Mouse (Mus musculus) kidney, adult 18-20 months (tissue): Measurements from ENCODE around the gene Rxfp3.

Experiments
- DNase-seq: peaks from one replicate; pipeline ENCODE4 v3.0.0; 2021

Rxfp3 gene

DNA sequence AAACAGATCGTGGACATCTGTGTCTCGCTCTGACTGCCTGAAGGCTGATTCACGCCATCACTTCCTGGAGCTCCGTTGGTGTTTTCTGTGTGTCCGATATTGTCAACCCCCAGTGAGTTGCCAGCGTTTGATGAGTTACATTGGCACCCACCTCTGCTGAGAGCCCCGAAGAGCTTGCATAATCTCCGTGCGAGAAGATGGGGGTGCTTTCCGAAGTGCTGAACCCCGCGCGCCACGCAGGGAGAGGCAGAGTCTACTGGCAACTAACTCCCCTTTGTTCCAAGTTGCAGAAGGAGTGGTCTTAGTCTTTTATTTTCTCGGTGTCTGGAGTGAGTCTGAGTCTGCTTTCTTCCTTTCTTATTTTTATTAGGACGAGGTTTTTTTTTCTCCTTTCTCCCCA is at the start of gene Rxfp3:
Gene Rxfp3, minus strand, starts transcription at position 281 of the 400 bp plus-strand sequence.
- DNase-seq, result no peak

DNA sequence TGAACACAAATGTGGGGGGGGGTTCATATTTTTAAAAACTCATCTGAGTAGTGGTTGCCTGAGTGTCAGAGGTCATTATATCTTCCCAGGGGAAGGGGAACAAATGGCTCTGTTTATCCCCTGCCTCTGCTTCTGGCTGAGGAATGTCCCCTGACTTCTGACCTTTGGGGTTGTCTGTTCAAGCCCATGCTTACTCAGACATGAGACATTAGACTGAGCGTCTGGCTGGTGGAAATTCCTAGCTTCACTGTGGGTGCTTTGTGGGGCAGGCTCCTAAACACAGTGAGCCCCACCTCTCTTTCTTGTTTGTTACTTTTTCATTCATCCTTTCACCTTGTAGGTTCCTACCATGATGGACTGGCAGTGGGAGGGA is 47.2 kb upstream of the Rxfp3 start:
- DNase-seq, result no peak

- no peak for DNase-seq
These were observed 46.6 kb upstream of the Rxfp3 start for GRCm38 (mm10) chr15:11084241-11084992.

DNA sequence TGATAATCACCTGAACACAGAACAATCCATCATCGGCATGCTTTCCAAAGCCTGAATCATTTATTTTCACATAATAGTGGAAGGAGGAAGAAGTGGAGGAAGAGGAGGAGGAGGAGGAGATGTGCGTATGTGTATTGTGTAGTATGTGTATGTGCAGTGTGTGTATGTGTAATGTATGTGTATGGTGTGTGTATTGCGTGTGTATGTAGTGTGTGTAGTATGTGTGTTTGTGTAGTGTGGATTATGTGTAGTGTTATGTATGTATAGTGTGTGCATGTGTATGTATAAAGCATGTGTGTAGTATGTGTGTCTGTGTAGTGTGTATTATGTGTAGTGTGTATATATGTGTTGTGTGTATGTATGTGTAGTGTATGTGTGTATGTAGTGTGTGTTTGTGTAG is 45.9 kb upstream of the Rxfp3 start:
- no peak for DNase-seq

DNA sequence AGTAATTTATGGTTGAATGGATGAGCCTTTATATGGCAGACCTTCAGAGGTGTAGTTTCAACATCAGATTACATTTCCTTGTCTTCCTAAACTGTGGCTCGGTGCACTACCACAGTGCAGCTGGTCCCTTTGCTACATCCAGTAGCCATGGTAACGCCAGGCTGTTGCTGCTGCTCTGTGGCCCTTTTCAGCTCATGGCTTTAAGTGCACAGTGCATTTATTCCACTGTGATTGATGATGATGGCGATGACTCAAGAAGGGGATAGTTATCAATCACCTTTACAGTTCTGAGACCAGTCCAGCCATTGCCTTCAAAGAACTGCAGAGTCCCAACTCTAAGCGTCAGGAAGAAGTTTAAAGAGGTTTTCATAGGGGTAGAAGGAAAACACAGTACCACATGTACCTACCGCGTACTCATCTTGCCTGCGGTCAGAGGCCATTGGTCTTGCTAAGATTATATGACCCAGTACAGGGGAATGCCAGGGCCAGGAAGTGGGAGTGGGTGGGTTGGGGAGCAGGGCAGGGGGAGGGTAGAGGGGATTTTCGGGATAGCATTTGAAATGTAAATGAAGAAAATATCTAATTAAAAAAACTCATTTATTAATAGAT is 45.3 kb upstream of the Rxfp3 start:
- no peak for DNase-seq

DNA sequence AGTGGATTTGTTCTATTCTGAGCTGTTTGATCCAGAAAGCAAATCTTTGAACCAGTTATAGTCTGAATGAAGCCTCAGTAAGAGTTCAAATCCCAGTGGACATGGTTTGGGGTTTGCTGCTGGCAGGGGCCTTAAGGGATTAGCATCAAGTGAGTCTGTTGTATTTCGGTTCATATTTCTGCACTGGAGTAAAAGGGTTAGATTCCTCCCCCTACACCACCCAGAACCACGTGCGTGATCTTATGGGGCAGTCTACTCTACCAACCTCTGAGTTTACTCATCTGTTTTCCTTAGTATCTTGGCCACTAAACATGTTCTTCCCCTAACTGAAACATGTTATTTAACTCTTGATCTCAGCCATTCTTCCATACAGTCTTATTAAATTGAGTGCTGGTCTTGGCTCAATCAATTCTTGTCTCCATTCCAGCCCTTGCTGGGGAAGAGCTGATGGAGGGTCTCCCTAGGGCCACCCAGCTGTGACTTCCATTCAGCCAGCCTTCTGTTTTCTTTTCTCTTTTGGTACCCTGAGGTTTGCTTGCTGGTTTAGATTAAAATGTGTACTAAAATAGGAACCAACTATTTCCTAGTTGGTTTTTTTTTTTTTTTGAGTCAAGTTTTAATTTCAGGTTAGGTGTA is 38.1 kb upstream of the Rxfp3 start:
- DNase-seq, result no peak

DNA sequence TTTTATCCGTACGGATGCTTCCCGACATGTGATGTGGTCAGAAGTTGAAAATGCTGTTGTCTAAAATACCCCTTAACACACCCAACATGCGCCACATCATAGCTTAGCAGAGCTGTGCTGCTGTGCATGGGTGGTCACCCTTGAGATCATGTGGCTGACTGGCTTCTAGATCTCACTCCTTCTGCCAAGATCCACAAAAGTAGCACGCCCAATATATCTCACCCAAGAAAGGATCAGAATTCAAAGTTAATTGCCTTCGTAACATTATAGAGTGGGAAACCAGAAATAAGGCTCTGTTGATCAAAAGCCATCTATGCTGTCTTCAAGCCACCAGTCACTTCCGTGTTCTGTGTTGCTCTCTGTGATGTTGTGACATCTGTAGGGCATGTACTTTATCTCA is 30.1 kb upstream of the Rxfp3 start:
- DNase-seq, result no peak

DNA sequence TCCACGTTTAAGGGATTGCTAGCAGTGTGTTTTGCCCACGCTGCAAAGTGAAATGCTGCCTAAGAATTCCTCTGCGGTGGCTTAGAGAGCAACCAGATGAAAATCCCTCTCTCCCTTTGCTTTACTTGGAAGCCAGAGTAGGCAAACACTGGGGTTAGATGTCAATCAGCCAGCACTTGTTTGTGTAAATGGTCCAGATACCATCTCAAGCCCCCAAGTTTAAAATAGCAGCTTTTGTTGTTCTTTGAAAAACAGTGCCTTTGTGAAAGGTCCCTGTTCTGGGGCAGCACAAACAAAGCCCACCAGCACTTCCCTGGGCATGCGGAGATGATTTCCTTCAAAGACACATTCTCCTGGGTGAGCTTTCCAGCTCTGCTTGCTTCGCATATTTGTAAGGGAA is 28.5 kb upstream of the Rxfp3 start:
- no peak for DNase-seq

DNA sequence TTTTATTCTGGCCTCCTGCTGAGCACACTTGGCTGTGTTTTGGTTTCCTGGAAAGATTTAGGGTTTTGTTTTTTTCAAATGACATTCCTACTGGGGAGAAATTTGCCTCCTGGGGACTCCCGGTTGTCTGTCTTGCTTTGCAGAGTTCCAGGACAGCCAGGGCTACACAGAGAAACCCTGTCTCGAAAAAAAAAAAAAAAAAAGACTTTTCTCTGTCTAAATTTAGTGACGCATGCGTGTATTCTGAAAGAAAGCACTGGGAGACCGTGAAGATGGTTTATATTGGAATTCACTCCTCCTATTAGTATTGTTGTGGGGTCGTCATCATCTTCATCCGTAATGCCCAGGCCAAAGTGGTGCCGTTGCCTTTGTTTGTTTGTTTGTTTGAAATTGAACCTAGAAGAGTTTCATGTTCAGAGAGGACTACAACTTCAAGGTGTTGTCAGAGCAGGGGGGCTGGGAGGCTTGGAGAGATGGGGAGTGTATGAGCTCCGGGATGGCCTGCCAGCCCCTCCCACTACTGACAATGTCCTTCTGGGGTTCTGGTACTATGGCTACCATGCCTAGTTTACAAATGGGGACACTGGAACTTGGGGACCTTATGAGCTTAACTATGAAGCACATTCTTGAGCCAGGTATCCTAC is 27.9 kb upstream of the Rxfp3 start:
- DNase-seq, result peak; percentile 8

GRCm38 (mm10) chr15:11064558-11065411 is 27.0 kb upstream of the Rxfp3 start, which contains the start of gene Adamts12:
Gene Adamts12, plus strand, starts transcription at chr15:11064790.
- peak; percentile 64 for DNase-seq

GRCm38 (mm10) chr15:11064160-11064557 is 26.4 kb upstream of the Rxfp3 start:
- DNase-seq, result no peak

DNA sequence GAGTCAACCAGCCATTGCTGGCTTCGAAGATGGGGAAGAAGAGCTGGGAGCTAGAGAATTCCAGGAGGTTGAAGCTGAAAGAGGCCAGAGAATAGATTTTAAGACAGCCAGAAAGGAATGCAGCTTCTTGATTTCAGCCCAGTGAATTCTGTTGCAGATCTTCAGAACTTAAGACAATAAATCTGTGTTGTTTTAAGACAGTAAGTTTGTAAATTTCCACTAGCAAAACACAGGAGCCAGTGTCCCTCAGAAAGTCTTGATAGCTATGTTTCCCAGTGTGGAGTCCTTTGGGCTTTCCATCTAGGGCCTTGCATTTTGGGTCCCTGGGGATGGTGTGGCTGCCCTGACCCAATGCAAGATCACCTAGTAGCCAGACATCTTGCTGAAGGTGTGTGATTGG is 25.1 kb upstream of the Rxfp3 start:
- no peak for DNase-seq

DNA sequence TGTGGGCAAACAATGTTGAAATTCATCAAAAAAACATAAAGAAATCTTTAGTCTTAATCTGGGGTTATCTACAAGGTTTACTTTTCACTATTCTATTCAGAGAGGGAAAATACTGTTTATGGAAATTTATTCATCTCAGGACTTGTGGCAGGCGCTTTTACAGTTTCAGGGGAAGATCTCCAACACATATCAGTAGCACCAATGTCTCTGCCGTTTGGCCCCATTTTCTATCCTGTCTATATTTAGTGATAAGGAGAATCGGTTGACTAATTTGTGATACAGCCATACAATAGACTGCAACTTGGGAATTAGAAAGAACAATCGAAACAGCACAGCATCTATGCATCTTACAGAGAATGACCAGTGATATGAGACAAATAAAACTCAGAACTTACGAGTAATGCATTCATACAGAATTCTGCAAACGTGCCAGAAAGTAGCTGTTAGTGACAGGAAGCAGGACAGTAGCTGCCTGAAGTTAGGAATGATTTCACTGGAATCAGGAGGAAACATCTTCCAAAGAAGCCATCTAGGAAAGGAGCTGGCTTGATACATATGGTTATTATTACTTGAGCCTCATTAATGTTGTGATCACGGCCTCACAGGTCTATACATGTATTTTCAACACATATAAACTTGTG is 16.8 kb upstream of the Rxfp3 start:
- no peak for DNase-seq

- no peak for DNase-seq
These were observed 16.1 kb upstream of the Rxfp3 start for GRCm38 (mm10) chr15:11053678-11054439.

- no peak for DNase-seq
These were observed 5.0 kb upstream of the Rxfp3 start for GRCm38 (mm10) chr15:11042828-11043227.

- no peak for DNase-seq
These were observed 3.4 kb upstream of the Rxfp3 start for GRCm38 (mm10) chr15:11041229-11041628.

DNA sequence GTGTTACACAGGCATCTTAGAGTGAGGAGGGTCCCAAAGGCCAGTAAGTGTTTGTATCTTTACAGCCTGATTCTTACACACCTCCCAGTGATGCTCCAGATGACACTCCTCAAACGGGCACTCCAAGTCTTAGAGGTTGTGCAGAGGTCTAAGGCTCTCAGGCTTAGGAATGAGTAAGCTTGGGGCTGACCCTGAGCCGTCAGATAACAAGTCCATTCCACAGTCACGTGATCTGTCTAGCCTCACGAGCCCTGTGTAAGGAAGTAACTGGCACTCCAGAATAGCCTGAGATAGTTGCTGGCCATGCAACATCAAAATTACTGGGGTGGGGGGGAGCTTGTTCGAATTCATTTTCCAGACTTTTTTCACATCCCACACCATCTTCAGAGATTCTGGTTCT is 2.3 kb upstream of the Rxfp3 start:
- DNase-seq, result no peak

DNA sequence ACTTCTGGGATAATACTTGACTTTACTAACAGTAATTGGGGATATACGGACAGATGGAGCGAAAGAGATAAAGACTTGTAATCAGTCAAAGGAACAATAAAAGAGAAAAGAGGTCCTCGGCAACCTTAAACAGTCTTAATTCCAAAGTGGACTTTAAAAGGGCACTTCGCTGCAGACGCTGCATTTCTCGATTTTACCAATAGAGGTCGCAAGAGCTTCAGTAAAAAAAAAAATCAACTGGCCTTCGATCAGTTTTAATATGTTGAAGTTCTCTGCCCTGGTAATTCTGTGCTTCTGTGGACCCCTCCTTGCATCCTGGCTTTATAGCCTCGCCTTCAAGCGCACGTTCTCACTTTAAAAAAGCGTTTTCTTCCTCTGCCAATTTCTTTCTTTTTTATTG is 685 bp upstream of the Rxfp3 start:
- peak; percentile 56 for DNase-seq

GRCm38 (mm10) chr15:11037376-11037695 is 455 bp downstream of the Rxfp3 start:
- DNase-seq, result no peak

- DNase-seq, result peak; percentile 18
These were observed 1.0 kb downstream of the Rxfp3 start for GRCm38 (mm10) chr15:11036535-11037375.
